Mouse (Mus musculus): ENCODE measurements around the gene Gm49711. TPM values are rescaled to one million over a fixed set of nuclear protein-coding genes. Genes with fewer than 3 reads are reported as not detected.
"Not testable (repeated sequence)": the region's sequence is repeated elsewhere in the genome, so short reads cannot be mapped to it uniquely, and the experiment has no call there.

The Gm49711 gene
- polyA plus RNA-seq, 1 experiment = not detected

GRCm38 (mm10) chr16:92098351-92099051, 40.4 kb downstream of the Gm49711 start:
- TF ChIP-seq POLR2A (IDR thresholded peaks at IDR 0.05; ENCODE audit: borderline replicate concordance, extremely low read depth, low read depth, low read length) (no peak), CTCF (IDR thresholded peaks at IDR 0.05; ENCODE audit: insufficient read depth, low read length) (no peak)
- no peak overlapping the region for H3K4me3 ChIP-seq (replicated peaks; ENCODE audit: extremely low read depth, low read depth, low read length)
- no peaks in the 10 kb centered on the region for H3K4me1 ChIP-seq (ENCODE audit: control insufficient read depth, insufficient read depth, low read length)
- 80% methylated on average over 10 of the region's 10 CpGs for WGBS
- no peak for DNase-seq

GRCm38 (mm10) chr16:92099598-92099997, 41.5 kb downstream of the Gm49711 start:
- DNase-seq = no peak
- TF ChIP-seq CTCF (IDR thresholded peaks at IDR 0.05; ENCODE audit: insufficient read depth, low read length) = no peak
- no peak for TF ChIP-seq POLR2A (IDR thresholded peaks at IDR 0.05; ENCODE audit: borderline replicate concordance, extremely low read depth, low read depth, low read length)
- 88% methylated on average over 16 of the region's 16 CpGs for WGBS
- no peaks in the 10 kb centered on the region for H3K4me1 ChIP-seq (ENCODE audit: control insufficient read depth, insufficient read depth, low read length)
- H3K4me3 ChIP-seq (replicated peaks; ENCODE audit: extremely low read depth, low read depth, low read length) = no peak overlapping the region

- no peak for TF ChIP-seq CTCF (IDR thresholded peaks at IDR 0.05; ENCODE audit: insufficient read depth, low read length)
- TF ChIP-seq POLR2A (IDR thresholded peaks at IDR 0.05; ENCODE audit: borderline replicate concordance, extremely low read depth, low read depth, low read length) = no peak
- no peak for DNase-seq
- H3K4me1 ChIP-seq (ENCODE audit: control insufficient read depth, insufficient read depth, low read length) = no peaks in the 10 kb centered on the region
- 80% methylated on average over 4 of the region's 4 CpGs for WGBS
- no peak overlapping the region for H3K4me3 ChIP-seq (replicated peaks; ENCODE audit: extremely low read depth, low read depth, low read length)
Observed at GRCm38 (mm10) chr16:92100111-92100510, 42.0 kb downstream of the Gm49711 start.

- 85% methylated on average over 5 of the region's 5 CpGs for WGBS
- no peak overlapping the region for H3K4me3 ChIP-seq (replicated peaks; ENCODE audit: extremely low read depth, low read depth, low read length)
- DNase-seq = no peak
- TF ChIP-seq POLR2A (IDR thresholded peaks at IDR 0.05; ENCODE audit: borderline replicate concordance, extremely low read depth, low read depth, low read length) (no peak), CTCF (IDR thresholded peaks at IDR 0.05; ENCODE audit: insufficient read depth, low read length) (no peak)
- no peaks in the 10 kb centered on the region for H3K4me1 ChIP-seq (ENCODE audit: control insufficient read depth, insufficient read depth, low read length)
Observed at GRCm38 (mm10) chr16:92102115-92102514, 44.0 kb downstream of the Gm49711 start.

- not testable (repeated sequence) for H3K4me3 ChIP-seq (replicated peaks; ENCODE audit: extremely low read depth, low read depth, low read length); DNase-seq; H3K4me1 ChIP-seq (ENCODE audit: control insufficient read depth, insufficient read depth, low read length)
- 92% methylated on average over 7 of the region's 7 CpGs for WGBS
Observed at GRCm38 (mm10) chr16:92102931-92103330, 44.8 kb downstream of the Gm49711 start.

GRCm38 (mm10) chr16:92103572-92104331, 45.6 kb downstream of the Gm49711 start:
- DNase-seq = no peak
- Histone ChIP-seq H3K4me1 (ENCODE audit: control insufficient read depth, insufficient read depth, low read length) (no peaks in the 10 kb centered on the region), H3K4me3 (replicated peaks; ENCODE audit: extremely low read depth, low read depth, low read length) (no peak overlapping the region)
- TF ChIP-seq CTCF (IDR thresholded peaks at IDR 0.05; ENCODE audit: insufficient read depth, low read length) = no peak
- no peak for TF ChIP-seq POLR2A (IDR thresholded peaks at IDR 0.05; ENCODE audit: borderline replicate concordance, extremely low read depth, low read depth, low read length)
- 60% methylated on average over 9 of the region's 9 CpGs for WGBS

- Histone ChIP-seq H3K4me1 (ENCODE audit: control insufficient read depth, insufficient read depth, low read length) (no peaks in the 10 kb centered on the region), H3K4me3 (replicated peaks; ENCODE audit: extremely low read depth, low read depth, low read length) (no peak overlapping the region)
- no peak for TF ChIP-seq POLR2A (IDR thresholded peaks at IDR 0.05; ENCODE audit: borderline replicate concordance, extremely low read depth, low read depth, low read length)
- no peak for TF ChIP-seq CTCF (IDR thresholded peaks at IDR 0.05; ENCODE audit: insufficient read depth, low read length)
- 88% methylated on average over 2 of the region's 2 CpGs for WGBS
- no peak for DNase-seq
Observed at GRCm38 (mm10) chr16:92104332-92104590, 46.1 kb downstream of the Gm49711 start.

GRCm38 (mm10) chr16:92104951-92105350, 46.8 kb downstream of the Gm49711 start:
- DNase-seq = no peak
- 100% methylated on average over 2 of the region's 2 CpGs for WGBS
- Histone ChIP-seq H3K4me1 (ENCODE audit: control insufficient read depth, insufficient read depth, low read length) (no peaks in the 10 kb centered on the region), H3K4me3 (replicated peaks; ENCODE audit: extremely low read depth, low read depth, low read length) (no peak overlapping the region)
- no peak for TF ChIP-seq POLR2A (IDR thresholded peaks at IDR 0.05; ENCODE audit: borderline replicate concordance, extremely low read depth, low read depth, low read length)
- no peak for TF ChIP-seq CTCF (IDR thresholded peaks at IDR 0.05; ENCODE audit: insufficient read depth, low read length)

GRCm38 (mm10) chr16:92105631-92106030, 47.5 kb downstream of the Gm49711 start:
- WGBS = 66% methylated on average over 3 of the region's 3 CpGs
- DNase-seq = peak; percentile 7
- TF ChIP-seq CTCF (IDR thresholded peaks at IDR 0.05; ENCODE audit: insufficient read depth, low read length) = no peak
- TF ChIP-seq POLR2A (IDR thresholded peaks at IDR 0.05; ENCODE audit: borderline replicate concordance, extremely low read depth, low read depth, low read length) = no peak

GRCm38 (mm10) chr16:92107346-92107745, 49.2 kb downstream of the Gm49711 start:
- Histone ChIP-seq H3K4me1 (ENCODE audit: control insufficient read depth, insufficient read depth, low read length) (no peaks in the 10 kb centered on the region), H3K4me3 (replicated peaks; ENCODE audit: extremely low read depth, low read depth, low read length) (no peak overlapping the region)
- TF ChIP-seq CTCF (IDR thresholded peaks at IDR 0.05; ENCODE audit: insufficient read depth, low read length) = no peak
- TF ChIP-seq POLR2A (IDR thresholded peaks at IDR 0.05; ENCODE audit: borderline replicate concordance, extremely low read depth, low read depth, low read length) = no peak
- DNase-seq = no peak
- WGBS = 89% methylated on average over 5 of the region's 5 CpGs

More at GRCm38 (mm10) chr16:92105631-92106030, 47.5 kb downstream of the Gm49711 start:
- Histone ChIP-seq H3K4me1 (ENCODE audit: control insufficient read depth, insufficient read depth, low read length) (no peaks in the 10 kb centered on the region), H3K4me3 (replicated peaks; ENCODE audit: extremely low read depth, low read depth, low read length) (no peak overlapping the region)
